Comparison of ENCODE assay signal across 1 mouse cellular context in genomic region chr7:100854137-100854814, GRCm38 (mm10).
A peak's percentile ranks its signal among the peaks of the same experiment; 100 is the strongest.
TF ChIP-seq lines count a peak whose summit lies in the region.

No protein-coding gene starts in this region.

TF ChIP-seq in CH12.LX, 34 proteins besides CTCF, POLR2A, EP300 and RAD21 (continued from another document):
- TF ChIP-seq KAT2A (IDR thresholded peaks at IDR 0.05; ENCODE audit: insufficient replicate concordance, low read length), result 0 out of 2 replicates have a peak, but pooled peaks have one; percentile 39
TF ChIP-seq in CH12.LX: peak in this region for 14.
